Mouse (Mus musculus) layer of hippocampus, postnatal 36 days (tissue): ENCODE data around the gene Foxg1. TPM values are rescaled to one million over a fixed set of nuclear protein-coding genes. Genes with fewer than 3 reads are reported as not detected.

Source experiments
- DNase-seq, 2 experiments: peaks; one replicate each; pipeline ENCODE4 v3.0.0; 2022
- total RNA-seq, 2 experiments: library from RNA; stranded (reverse); gene quantifications; 2 replicates each; pipeline ENCODE4 v1.2.3; 2021

Foxg1 gene
- total RNA-seq, result 100 to 1,000 TPM; 150 to 156 TPM

DNA sequence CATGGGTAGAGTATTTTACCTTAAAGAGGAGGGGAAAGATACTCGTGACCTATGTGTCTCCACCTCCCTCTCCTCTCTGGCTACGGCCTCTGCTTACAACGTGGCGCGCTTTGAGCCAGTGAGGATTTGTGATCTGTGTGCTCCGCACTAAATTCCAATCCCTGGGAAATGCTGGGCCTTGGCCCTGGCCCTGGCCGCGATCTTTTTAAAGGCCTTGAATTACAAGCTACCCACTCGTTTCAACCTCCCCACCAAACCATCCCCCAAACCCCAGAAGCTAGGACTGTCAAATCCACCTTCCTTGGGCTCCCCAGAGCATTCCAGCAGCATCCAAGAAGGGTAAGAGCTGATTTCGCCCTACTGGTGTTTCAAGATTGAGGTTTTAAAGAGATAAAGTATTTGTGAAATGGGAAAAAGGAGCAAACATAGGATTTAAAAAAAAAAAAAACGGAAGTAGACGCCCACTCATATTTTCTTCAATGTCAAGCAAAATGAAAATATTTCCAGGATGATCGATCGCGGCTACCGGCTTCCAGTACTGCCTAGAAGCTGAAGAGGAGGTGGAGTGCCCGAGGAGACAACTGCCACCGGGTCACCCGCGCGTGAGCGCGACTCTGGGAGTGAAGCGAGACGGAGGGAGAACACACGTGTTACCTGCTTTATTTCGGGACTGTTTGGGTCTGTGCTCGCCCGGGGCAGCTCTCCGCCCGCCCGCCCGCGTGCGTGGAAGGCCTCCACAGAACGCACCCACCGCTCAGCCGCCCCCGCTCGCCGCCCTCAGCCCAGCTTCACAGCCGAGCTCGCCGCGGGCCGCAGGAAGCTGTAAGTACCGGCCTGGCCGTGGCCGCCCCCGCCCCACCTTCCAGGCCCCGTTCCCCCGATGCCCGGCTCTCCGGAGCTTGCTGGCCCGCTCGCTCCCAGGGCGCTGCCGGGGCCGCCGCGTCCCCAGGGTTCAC is at the start of gene Foxg1:
Gene Foxg1, plus strand, starts transcription at position 96 of the 956 bp plus-strand sequence.
- DNase-seq, result peak; percentile 65 to 73

DNA sequence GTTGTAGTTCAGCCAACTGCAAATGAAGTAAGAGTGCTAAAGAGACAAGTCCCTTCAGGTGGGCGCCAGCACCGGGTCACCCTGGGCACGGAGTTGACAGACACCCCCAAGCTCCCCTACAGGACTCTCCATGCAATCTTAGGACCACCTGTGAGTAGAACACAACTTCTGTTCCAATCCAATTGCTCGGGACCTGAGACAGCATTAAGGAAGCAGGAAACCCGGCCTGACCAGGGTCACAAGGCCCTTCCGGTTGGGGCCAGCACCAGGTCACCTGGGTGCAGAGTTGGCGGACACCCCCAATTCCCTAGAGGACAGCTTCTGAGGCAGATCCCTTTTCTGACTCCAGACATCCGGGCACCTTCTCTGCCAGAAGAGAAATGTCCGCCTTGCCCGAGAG is 32.8 kb upstream of the Foxg1 start:
- no peak for DNase-seq

DNA sequence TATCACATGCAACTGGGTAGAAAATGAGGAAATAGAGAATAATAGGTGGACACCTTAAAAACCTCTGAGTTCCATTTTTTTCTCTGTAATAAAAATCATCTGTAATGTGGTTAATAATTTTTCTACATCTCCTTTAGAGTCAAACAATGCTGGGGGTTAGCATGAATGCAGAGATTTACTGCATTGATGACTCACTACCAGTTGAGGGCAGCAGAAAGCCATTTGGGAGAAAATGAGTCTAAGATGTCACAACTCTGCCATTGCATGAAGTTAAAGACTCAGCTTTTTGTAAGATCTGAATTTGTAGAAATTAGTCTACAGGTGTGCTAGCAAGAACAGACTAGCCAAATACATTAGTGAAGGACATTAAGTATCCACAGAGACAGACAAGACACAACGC is 13.5 kb upstream of the Foxg1 start:
- no peak for DNase-seq

DNA sequence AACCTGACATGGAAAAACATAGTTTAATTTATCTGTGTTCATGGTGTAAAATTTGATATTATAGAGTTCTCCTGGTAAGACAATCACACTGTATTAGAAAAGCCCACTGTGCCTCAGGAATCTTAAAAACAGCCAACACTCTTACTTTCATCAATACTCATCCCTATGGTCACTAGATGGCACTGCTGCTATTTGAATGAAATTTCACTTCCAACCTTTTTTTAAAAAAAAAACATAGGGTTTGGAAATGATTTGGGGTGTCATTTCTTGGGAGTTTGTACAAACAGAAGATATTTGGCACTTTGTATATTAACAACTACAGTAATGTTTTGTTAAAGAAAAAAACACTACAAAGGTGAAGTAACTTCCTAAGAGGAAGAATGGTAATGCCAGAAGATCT is 10.3 kb upstream of the Foxg1 start:
- no peak for DNase-seq

DNA sequence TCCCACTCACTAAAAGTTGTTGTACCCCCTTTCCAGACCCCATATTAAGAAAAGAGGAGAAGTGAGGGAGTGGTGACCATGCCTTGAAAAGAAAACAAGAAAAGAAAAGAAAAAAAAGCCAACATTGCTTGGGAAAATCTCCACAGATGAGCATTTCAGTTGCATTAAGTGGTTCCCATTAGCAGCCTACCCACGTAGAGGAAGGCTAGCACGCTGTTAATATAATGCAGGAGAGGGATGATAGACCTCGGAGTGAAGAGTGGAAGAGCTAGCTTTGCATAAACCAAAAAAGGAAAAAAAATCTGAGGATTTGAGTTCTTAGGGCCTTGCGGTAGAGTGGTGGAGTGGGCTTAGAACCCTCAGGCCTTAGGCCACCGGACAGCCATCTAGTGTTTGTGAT is 9.3 kb upstream of the Foxg1 start:
- DNase-seq, result no peak

DNA sequence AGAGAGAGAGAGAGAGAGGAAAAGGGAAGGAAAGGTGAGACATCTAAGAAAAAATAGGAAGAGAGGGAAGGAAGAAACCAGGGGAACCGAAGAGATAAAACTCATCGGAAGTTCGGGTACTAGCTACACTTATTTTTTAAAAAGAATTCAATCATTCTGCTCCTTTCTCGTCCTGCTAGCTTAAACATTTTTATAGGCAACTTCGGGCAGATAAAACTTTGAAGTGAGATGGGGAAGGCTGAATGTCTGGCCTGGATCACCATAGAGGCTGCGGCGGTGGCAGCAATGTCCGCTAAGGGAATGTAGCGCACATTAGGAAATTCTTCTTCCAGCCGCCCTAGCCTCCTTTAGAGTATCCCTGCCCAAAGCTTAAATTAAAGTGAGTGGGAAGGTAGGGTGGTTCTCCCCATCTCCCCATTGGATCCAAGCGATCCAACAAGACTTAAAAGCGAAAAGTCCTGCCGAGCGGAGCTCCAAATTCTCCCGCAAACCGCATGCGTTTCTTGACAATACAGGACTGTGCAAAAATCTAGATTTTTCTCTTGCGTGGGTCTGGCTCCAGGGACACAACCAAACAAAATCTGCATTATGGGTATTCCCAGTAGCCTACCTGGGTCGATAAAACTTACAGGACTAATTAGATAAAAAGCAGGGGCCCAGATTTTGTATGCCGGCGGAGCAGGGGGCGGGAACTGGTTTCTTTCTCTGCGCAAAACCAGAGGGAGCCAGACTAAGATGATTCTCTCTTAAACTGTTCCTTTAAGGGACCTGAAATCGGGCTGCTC is 8.4 kb upstream of the Foxg1 start:
- DNase-seq, result peak in 1 of 2 experiments; percentile 4

GRCm38 (mm10) chr12:49374606-49374995 is 7.9 kb upstream of the Foxg1 start:
- DNase-seq, result peak in 1 of 2 experiments; percentile 32

GRCm38 (mm10) chr12:49375427-49376317 is 6.8 kb upstream of the Foxg1 start:
- DNase-seq, result peak in 1 of 2 experiments; percentile 23

GRCm38 (mm10) chr12:49376318-49376992 is 6.0 kb upstream of the Foxg1 start:
- peak in 1 of 2 experiments; percentile 23 for DNase-seq

GRCm38 (mm10) chr12:49377281-49377970 is 5.0 kb upstream of the Foxg1 start:
- DNase-seq, result peak; percentile 69 to 70

DNA sequence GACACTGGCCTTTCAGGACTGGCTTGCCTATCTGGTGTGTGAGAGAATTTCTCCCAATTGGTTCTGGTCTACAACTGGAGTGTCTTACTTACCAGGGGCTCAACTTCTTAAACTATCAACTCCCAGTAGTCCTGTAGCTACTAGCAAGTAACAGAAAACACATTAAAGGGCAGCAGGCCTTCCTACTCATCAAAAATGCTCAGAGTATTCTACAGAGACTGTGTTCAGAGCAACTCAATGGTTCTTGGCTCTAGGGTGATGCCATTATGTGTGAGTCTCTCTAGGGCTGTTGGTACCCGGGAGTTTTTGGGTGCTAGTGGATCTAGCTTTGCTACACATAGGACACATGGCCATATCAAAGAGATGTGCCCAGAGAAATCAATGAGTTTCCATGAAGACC is 3.5 kb upstream of the Foxg1 start:
- DNase-seq, result no peak

DNA sequence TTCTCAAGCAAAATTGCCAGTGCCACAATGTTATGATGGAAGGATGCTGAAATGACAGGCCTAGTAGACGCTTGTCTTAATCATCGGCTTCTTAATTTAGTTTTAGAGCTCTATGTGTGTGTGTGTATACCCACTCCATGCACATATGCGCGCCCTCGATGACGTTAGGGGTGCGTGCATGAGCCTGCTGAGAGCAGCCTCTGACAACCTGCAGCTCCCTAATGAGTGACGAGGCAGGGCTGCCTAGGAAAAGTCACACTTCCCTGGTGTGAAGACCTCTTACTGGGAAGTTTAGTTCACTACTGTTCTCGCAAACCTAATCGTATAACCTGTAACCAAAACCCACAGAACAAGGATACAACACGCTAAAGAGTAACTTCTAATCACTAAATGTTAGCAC is 3.0 kb upstream of the Foxg1 start:
- peak in 1 of 2 experiments; percentile 53 for DNase-seq

GRCm38 (mm10) chr12:49380442-49380841 is 2.0 kb upstream of the Foxg1 start:
- DNase-seq, result peak in 1 of 2 experiments; percentile 13

- DNase-seq, result no peak
These were observed 1.4 kb upstream of the Foxg1 start for GRCm38 (mm10) chr12:49381031-49381525.

DNA sequence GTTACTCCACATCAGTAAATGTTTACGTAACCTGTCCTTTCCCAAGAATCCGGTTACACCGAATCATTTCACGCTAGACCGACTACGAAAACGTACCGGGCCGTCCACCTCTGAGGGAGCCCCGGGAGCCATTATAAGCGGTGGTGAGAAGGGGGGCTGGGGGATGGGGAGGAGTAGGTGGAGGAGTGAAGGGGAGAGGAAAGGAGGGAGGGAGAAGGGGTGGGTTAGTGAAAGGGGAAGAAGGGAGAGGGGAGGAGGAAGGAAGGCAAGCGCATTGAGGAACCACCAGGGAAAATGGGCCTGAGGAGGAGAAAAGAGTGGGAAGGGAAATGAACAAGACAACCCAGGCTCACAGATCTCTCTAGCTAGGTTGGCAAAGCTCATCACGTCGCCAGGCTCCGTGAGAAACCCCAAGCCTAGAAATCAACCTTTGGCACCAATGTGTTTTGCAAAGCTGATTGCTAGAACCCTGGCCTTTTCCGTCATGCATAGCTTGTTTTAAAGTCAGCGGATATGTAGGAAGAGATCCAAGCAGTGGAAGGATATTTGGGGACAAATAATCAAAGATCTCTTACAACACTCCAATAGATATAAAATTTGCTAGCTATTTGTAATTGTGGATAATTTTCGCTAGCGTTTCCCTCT is 617 bp upstream of the Foxg1 start:
- DNase-seq, result peak in 1 of 2 experiments; percentile 42

GRCm38 (mm10) chr12:49383521-49384133 is 1.2 kb downstream of the Foxg1 start:
- DNase-seq, result peak; percentile 90 to 91

DNA sequence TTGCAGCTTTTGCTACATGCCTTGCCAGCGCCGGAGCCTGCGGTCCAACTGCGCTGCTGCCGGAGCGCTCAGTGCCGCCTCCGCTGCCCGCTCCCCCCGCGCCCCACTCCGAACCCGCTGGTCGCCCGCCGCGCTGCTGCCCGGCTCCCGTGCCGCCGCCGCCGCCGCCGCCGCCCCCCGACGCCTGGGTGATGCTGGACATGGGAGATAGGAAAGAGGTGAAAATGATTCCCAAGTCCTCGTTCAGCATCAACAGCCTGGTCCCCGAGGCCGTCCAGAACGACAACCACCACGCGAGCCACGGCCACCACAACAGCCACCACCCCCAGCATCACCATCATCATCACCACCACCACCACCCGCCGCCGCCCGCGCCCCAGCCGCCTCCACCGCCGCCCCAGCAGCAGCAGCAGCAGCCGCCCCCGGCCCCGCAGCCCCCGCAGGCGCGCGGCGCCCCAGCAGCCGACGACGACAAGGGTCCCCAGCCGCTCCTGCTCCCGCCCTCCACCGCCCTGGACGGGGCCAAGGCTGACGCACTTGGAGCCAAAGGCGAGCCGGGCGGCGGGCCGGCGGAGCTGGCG is 1.9 kb downstream of the Foxg1 start:
- no peak for DNase-seq

- DNase-seq, result peak in 1 of 2 experiments; percentile 60
These were observed 2.6 kb downstream of the Foxg1 start, which contains the start of gene Gm43517 for GRCm38 (mm10) chr12:49384876-49385630. Gene Gm43517 (plus strand): TSS chr12:49385174.

DNA sequence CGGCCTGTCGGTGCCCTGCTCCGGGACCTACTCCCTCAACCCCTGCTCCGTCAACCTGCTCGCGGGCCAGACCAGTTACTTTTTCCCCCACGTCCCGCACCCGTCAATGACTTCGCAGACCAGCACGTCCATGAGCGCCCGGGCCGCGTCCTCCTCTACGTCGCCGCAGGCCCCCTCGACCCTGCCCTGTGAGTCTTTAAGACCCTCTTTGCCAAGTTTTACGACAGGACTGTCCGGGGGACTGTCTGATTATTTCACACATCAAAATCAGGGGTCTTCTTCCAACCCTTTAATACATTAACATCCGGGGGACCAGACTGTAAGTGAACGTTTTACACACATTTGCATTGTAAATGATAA is 3.2 kb downstream of the Foxg1 start:
- no peak for DNase-seq
